22 mouse cellular contexts compared by ENCODE assay signal in genomic region chr2:143471394-143471793, GRCm38 (mm10).
DNase-seq lines count a peak whose midpoint lies in the region; ATAC-seq and TF ChIP-seq lines count a peak whose summit lies in the region.
"Had no signal": no experiment of that assay in that cellular context is flagged by ENCODE, and none has a peak within 500 bp of the region (broad histone marks: within the 10 kb centered on the region; RNA-seq: fewer than 3 reads in every experiment).

No protein-coding gene starts in this region.

- 82% methylated on average over 3 of the region's 3 CpGs for WGBS in hindbrain, embryonic 16.5 days
- WGBS in hindbrain, embryonic 13.5 days = 78% methylated on average over 3 of the region's 3 CpGs
- 84% methylated on average over 3 of the region's 3 CpGs for WGBS in neural tube, embryonic 15.5 days
- 85% methylated on average over 3 of the region's 3 CpGs for WGBS in lung, postnatal 0 days

- TF ChIP-seq CTCF in lung, postnatal 0 days (IDR thresholded peaks at IDR 0.05) = no peak

- DNase-seq in neural tube, embryonic 10.5 days (ENCODE audit: extremely low spot score, low spot score) = no peak
- peak; percentile 9 to 24 for DNase-seq in layer of hippocampus, postnatal 10 days (ENCODE audit: low spot score in 2 of 2)
- DNase-seq in telencephalon, adult 2 months (ENCODE audit: low read depth, low spot score) = peak; percentile 68
- DNase-seq in lung, postnatal 0 days (ENCODE audit: low spot score) = no peak
- DNase-seq: adrenal gland, adult 8-10 months; cerebellum, adult 9-10 months; gastrocnemius, postnatal 14 days; heart, adult 2 months; heart, postnatal 4 days; kidney, adult 18-20 months had no signal

- H3K27ac ChIP-seq in hindbrain, embryonic 16.5 days (ENCODE audit: low read depth, low read length) = no peak overlapping the region
- H3K27ac ChIP-seq in hindbrain, embryonic 13.5 days = no peak overlapping the region
- H3K27ac ChIP-seq in neural tube, embryonic 15.5 days (replicated peaks) = 0 out of 2 replicates have a peak overlapping the region, but pooled peaks have one; percentile 5
- H3K27ac ChIP-seq in lung, postnatal 0 days (ENCODE audit: low read length) = no peak overlapping the region
- H3K27ac ChIP-seq: embryonic facial prominence, embryonic 13.5 days; heart, adult 2 months; kidney, postnatal 0 days; limb, embryonic 13.5 days; liver, embryonic 14.5 days; lung, embryonic 15.5 days; macrophage; midbrain, embryonic 10.5 days; neural tube, embryonic 13.5 days; stomach, postnatal 0 days had no signal

- no peak overlapping the region for H3K9ac ChIP-seq in hindbrain, embryonic 16.5 days (ENCODE audit: low read depth, low read length)
- no peak overlapping the region for H3K9ac ChIP-seq in hindbrain, embryonic 13.5 days
- no peak overlapping the region for H3K9ac ChIP-seq in neural tube, embryonic 15.5 days (replicated peaks)
- H3K9ac ChIP-seq in lung, postnatal 0 days (replicated peaks; ENCODE audit: low read depth) = no peak overlapping the region
- H3K9ac ChIP-seq: embryonic facial prominence, embryonic 13.5 days; limb, embryonic 13.5 days; liver, embryonic 14.5 days; lung, embryonic 15.5 days; neural tube, embryonic 13.5 days had no signal

- TF ChIP-seq EP300 in lung, postnatal 0 days (IDR thresholded peaks at IDR 0.05) = no peak

- H3K4me1 ChIP-seq in hindbrain, embryonic 16.5 days (ENCODE audit: control insufficient read depth, insufficient read depth, low read depth, low read length) = no peaks in the 10 kb centered on the region
- H3K4me1 ChIP-seq in hindbrain, embryonic 13.5 days (replicated peaks) = no peaks in the 10 kb centered on the region
- H3K4me1 ChIP-seq in neural tube, embryonic 15.5 days = no peaks in the 10 kb centered on the region
- no peaks in the 10 kb centered on the region for H3K4me1 ChIP-seq in lung, postnatal 0 days (ENCODE audit: insufficient read depth, low read depth, low read length)
- H3K4me1 ChIP-seq: embryonic facial prominence, embryonic 13.5 days; limb, embryonic 13.5 days; lung, embryonic 15.5 days; midbrain, embryonic 10.5 days; neural tube, embryonic 13.5 days had no signal

- ATAC-seq in hindbrain, embryonic 16.5 days = peak; percentile 50; the same call in 1 of the 2 replicates
- no peak for ATAC-seq in hindbrain, embryonic 13.5 days (ENCODE audit: low FRiP score)
- ATAC-seq in neural tube, embryonic 15.5 days (ENCODE audit: low FRiP score) = no peak
- no peak for ATAC-seq in lung, postnatal 0 days

- H3K4me2 ChIP-seq in hindbrain, embryonic 16.5 days (ENCODE audit: low read length) = no peak overlapping the region
- H3K4me2 ChIP-seq in hindbrain, embryonic 13.5 days = no peak overlapping the region
- H3K4me2 ChIP-seq in neural tube, embryonic 15.5 days = no peak overlapping the region
- H3K4me2 ChIP-seq in lung, postnatal 0 days (replicated peaks; ENCODE audit: low read depth, low read length) = no peak overlapping the region
- H3K4me2 ChIP-seq: embryonic facial prominence, embryonic 13.5 days; limb, embryonic 13.5 days; lung, embryonic 15.5 days; neural tube, embryonic 13.5 days had no signal

- no peak overlapping the region for H3K4me3 ChIP-seq in hindbrain, embryonic 16.5 days (ENCODE audit: low read length)
- no peak overlapping the region for H3K4me3 ChIP-seq in hindbrain, embryonic 13.5 days
- no peak overlapping the region for H3K4me3 ChIP-seq in neural tube, embryonic 15.5 days (replicated peaks)
- no peak overlapping the region for H3K4me3 ChIP-seq in lung, postnatal 0 days (ENCODE audit: low read depth, low read length)
- H3K4me3 ChIP-seq: embryonic facial prominence, embryonic 13.5 days; heart, adult 2 months; limb, embryonic 13.5 days; lung, embryonic 15.5 days; midbrain, embryonic 10.5 days; neural tube, embryonic 13.5 days had no signal

- H3K36me3 ChIP-seq in hindbrain, embryonic 16.5 days (ENCODE audit: control insufficient read depth, insufficient read depth, low read length) = no peaks in the 10 kb centered on the region
- H3K36me3 ChIP-seq in hindbrain, embryonic 13.5 days = no peaks in the 10 kb centered on the region
- H3K36me3 ChIP-seq in neural tube, embryonic 15.5 days = no peaks in the 10 kb centered on the region
- H3K36me3 ChIP-seq in lung, postnatal 0 days (ENCODE audit: insufficient read depth, low read length) = no peaks in the 10 kb centered on the region
- H3K36me3 ChIP-seq: embryonic facial prominence, embryonic 13.5 days; limb, embryonic 13.5 days; lung, embryonic 15.5 days; midbrain, embryonic 10.5 days; neural tube, embryonic 13.5 days had no signal

- no peaks in the 10 kb centered on the region for H3K9me3 ChIP-seq in hindbrain, embryonic 16.5 days (ENCODE audit: control insufficient read depth, low read length)
- H3K9me3 ChIP-seq in hindbrain, embryonic 13.5 days = no peaks in the 10 kb centered on the region
- no peaks in the 10 kb centered on the region for H3K9me3 ChIP-seq in neural tube, embryonic 15.5 days (replicated peaks)
- H3K9me3 ChIP-seq in lung, postnatal 0 days (ENCODE audit: low read length) = no peaks in the 10 kb centered on the region
- H3K9me3 ChIP-seq: embryonic facial prominence, embryonic 13.5 days; limb, embryonic 13.5 days; lung, embryonic 15.5 days; midbrain, embryonic 10.5 days; neural tube, embryonic 13.5 days had no signal

- no peaks in the 10 kb centered on the region for H3K27me3 ChIP-seq in hindbrain, embryonic 16.5 days (replicated peaks; ENCODE audit: control insufficient read depth, insufficient read depth, low read length)
- H3K27me3 ChIP-seq in hindbrain, embryonic 13.5 days = no peaks in the 10 kb centered on the region
- no peaks in the 10 kb centered on the region for H3K27me3 ChIP-seq in neural tube, embryonic 15.5 days (replicated peaks)
- no peaks in the 10 kb centered on the region for H3K27me3 ChIP-seq in lung, postnatal 0 days (replicated peaks; ENCODE audit: insufficient read depth, low read length)
- H3K27me3 ChIP-seq: embryonic facial prominence, embryonic 13.5 days; limb, embryonic 13.5 days; lung, embryonic 15.5 days; neural tube, embryonic 13.5 days had no signal

Comparison
In these comparisons a context has a peak if more than half of its experiments do, and no peak if none do; other contexts are left out.
1. DNase-seq: peak in layer of hippocampus, postnatal 10 days (2 of 2) and telencephalon, adult 2 months (single experiment); none in neural tube, embryonic 10.5 days (single experiment) and lung, postnatal 0 days (single experiment).